Mouse (Mus musculus): Measurements from ENCODE around the gene Stpg4.

DNA sequence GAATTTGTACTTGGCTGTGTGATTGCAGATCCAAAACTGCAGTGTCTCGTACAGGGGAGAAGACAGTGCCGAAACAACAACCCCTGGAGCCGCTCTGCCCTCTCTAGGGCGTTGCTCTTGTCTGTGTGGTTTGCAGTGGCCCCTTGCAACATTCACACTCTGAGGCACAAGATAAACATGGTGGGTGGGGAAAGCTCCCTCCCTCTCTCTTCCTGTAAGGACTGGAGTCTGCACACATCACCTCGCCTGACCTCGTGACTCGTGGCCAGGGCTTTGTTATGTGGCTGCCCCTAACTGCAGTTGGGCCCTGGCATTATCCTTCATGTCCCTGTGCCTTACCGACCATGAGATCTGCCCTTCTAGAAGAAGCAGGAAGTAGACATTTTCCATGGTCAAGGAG is 62.3 kb downstream of the Stpg4 start:
- TF ChIP-seq CTCF (IDR thresholded peaks at IDR 0.05; ENCODE audit: borderline replicate concordance, extremely low read depth, insufficient read depth, insufficient read length) (no peak), POLR2A (IDR thresholded peaks at IDR 0.05; ENCODE audit: borderline replicate concordance, extremely low read depth, insufficient read depth, insufficient read length, poor library complexity, severe bottlenecking) (no peak)
